Mouse (Mus musculus) heart, embryonic 14.5 days (tissue): Measurements from ENCODE around the gene Sipa1. TPM values are rescaled to one million over a fixed set of nuclear protein-coding genes. Genes with fewer than 3 reads are reported as not detected.

Experiments
- ATAC-seq: fragments of 200-750 bp; cut with Nextera tagmentation; 2 replicates; pipeline ENCODE4 v1.8.0; 2017; ENCODE audit warnings: low read depth, moderate TSS enrichment; ENCODE audit not compliant: insufficient number of reproducible peaks, insufficient read depth, low FRiP score
- H3K27ac ChIP-seq, 2 experiments: fragments of 200-500 bp in 1 of 2; fragments of 300-500 bp in 1 of 2; sonication (generic) in 1 of 2; replicated peaks in 1 of 2; 2 replicates each; pipeline ENCODE4 v1.5.1; 2012 to 2014; ENCODE audit warnings: low read depth in 2 of 2, low read length in 2 of 2, control low read depth in 1 of 2, mild to moderate bottlenecking in 1 of 2, mixed read lengths in 1 of 2; ENCODE audit not compliant: control insufficient read depth in 1 of 2, insufficient read depth in 1 of 2
- H3K27me3 ChIP-seq: fragments of 300-500 bp; sonication (generic); 2 replicates; pipeline ENCODE4 v1.6.1; 2014; ENCODE audit warnings: mild to moderate bottlenecking, low read length, control low read depth; ENCODE audit not compliant: control insufficient read depth, insufficient read depth
- H3K36me3 ChIP-seq: fragments of 300-500 bp; sonication (generic); 2 replicates; pipeline ENCODE4 v1.6.1; 2014; ENCODE audit warnings: mild to moderate bottlenecking, control low read depth, low read length, mixed read lengths; ENCODE audit not compliant: control insufficient read depth, insufficient read depth
- H3K4me1 ChIP-seq, 2 experiments: fragments of 200-500 bp in 1 of 2; fragments of 300-500 bp in 1 of 2; sonication (generic) in 1 of 2; 2 replicates each; pipeline ENCODE4 v1.6.1; 2012 to 2014; ENCODE audit warnings: low read length in 2 of 2, control low read depth in 1 of 2, mixed read lengths in 1 of 2; ENCODE audit not compliant: control insufficient read depth in 2 of 2, insufficient read depth in 2 of 2
- H3K4me2 ChIP-seq: fragments of 300-500 bp; sonication (generic); 2 replicates; pipeline ENCODE4 v1.6.1; 2014; ENCODE audit warnings: mild to moderate bottlenecking, low read length
- H3K4me3 ChIP-seq, 2 experiments: fragments of 200-500 bp in 1 of 2; fragments of 300-500 bp in 1 of 2; sonication (generic) in 1 of 2; 2 replicates each; pipeline ENCODE4 v1.5.1; 2012 to 2014; ENCODE audit warnings: low read length in 2 of 2, mild to moderate bottlenecking in 2 of 2, control low read depth in 1 of 2, low read depth in 1 of 2, moderate library complexity in 1 of 2; ENCODE audit not compliant: control insufficient read depth in 1 of 2, insufficient read depth in 1 of 2
- H3K9ac ChIP-seq: fragments of 300-500 bp; sonication (generic); 2 replicates; pipeline ENCODE4 v1.6.1; 2014; ENCODE audit warnings: mild to moderate bottlenecking, low read length
- H3K9me3 ChIP-seq: fragments of 300-500 bp; sonication (generic); 2 replicates; pipeline ENCODE4 v1.6.1; 2016; ENCODE audit warnings: low read length, control low read depth; ENCODE audit not compliant: control insufficient read depth
- WGBS: fragments of 180-500 bp; shearing (Covaris S2); extraction: QIAGEN DNeasy Blood & Tissue Kit; methylation state at CpG from one replicate; pipeline ENCODE4 v1.1.7; 2014; 5-methylcytosine and 5-hydroxymethylcytosine counted together
- polyA plus RNA-seq: library from polyadenylated mRNA; unstranded; fragments of >200 nt; fragmentation: Nextera tagmentation; extraction: Ambion mirVana; gene quantifications from 2 replicates; pipeline ENCODE4 v1.2.1, GENCODE M21; 2014

Gene Sipa1
- polyA plus RNA-seq = 16.7 and 17.2 TPM in 2 replicates

DNA sequence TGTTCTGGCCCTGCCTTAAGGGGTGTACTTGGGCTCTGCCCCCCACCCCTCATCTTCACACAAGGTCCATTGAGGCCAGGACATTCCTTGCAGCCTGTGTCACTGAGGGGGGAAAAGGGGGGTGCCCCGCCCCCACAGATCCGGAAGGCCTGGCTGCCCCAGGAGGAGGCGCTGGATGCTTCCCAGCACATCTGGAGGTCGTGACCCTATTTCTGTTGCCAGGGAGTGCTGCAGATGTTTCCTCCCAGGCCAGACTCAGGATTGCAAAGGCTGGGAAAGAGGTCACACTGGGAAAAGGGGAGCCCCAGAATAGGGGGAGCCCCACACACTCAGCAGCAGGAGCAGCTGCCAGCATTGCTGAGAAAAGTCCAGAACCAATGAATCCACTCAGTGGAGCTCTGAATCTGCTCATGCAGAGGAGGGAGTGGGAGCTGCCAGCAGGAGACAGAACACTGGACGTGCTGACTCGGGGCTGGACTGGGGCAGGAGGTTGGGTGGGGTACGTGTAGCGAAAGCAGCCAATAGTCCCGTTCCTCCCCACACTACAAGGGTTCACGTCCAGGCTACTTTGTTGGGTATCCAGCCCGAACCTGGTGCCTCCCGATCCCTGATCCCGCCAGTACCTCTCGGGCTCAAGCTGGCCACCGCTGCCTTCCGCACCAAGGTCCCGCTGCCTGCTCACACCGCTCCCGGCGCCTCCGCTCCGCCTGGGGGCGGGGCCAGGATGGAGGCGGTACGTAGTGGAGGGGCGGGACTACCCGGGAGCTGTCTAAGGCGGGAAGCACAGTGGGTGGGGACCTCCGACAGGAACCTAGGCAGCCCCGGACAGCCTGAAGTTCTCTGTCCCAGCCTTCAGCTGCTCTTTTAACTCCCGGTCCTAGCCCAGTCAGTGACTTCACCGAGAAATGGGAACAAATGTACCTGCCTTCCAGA, at the start of gene Sipa1:
Gene Sipa1, minus strand, starts transcription at position 727 of the 933 bp plus-strand sequence.
- Histone ChIP-seq H3K4me2 (peak within 1 kb of the TSS; percentile 73), H3K27ac (peak within 1 kb of the TSS; percentile 87 to 88), H3K9me3 (no peaks in the 10 kb centered on the region), H3K27me3 (no peaks in the 10 kb centered on the region), H3K4me1 (peaks cover 10 to 23% of the 10 kb centered on the region in 2 experiments), H3K36me3 (peaks cover 50% of the 10 kb centered on the region), H3K4me3 (peak within 1 kb of the TSS; percentile 60 to 78), H3K9ac (peak within 1 kb of the TSS; percentile 72)
- WGBS = 3% methylated on average over 32 of the region's 32 CpGs
- peak; percentile 92 for ATAC-seq

DNA sequence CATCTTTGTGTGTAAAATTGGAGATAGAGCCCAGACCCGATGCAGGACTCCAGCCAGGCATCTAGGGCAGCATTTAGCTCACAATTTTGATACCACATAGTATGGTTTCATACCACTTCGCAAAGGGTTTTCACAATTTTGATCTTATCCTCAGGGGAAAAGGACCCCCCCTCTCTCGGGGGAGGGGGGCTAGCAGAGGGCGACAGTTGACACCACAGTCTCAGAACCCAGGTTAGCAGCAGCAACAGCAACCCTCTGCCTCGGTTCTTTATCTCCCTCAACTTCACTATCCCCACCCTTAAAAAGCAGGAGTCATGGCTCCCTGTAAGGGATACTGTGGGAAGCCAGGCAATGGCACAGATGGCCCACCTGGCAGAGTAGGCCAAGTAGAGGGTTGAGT, 49.7 kb upstream of the Sipa1 start:
- H3K36me3 ChIP-seq = peaks cover 95% of the 10 kb centered on the region
- peak overlapping the region; percentile 6 for H3K4me2 ChIP-seq
- peaks cover 5 to 35% of the 10 kb centered on the region in 2 experiments for H3K4me1 ChIP-seq
- peak overlapping the region; percentile 31; the same call in 1 of the 2 replicates for H3K9ac ChIP-seq
- H3K27me3 ChIP-seq = no peaks in the 10 kb centered on the region
- peak overlapping the region in 1 of 2 experiments; percentile 49; a peak in 2 of 4 replicates for H3K27ac ChIP-seq
- H3K4me3 ChIP-seq = no peak overlapping the region
- no peaks in the 10 kb centered on the region for H3K9me3 ChIP-seq
- 62% methylated on average over 5 of the region's 5 CpGs for WGBS
- no peak for ATAC-seq

- H3K9me3 ChIP-seq = no peaks in the 10 kb centered on the region
- H3K4me3 ChIP-seq = no peak overlapping the region
- WGBS = 89% methylated on average over 14 of the region's 14 CpGs
- no peak for ATAC-seq
- no peaks in the 10 kb centered on the region for H3K27me3 ChIP-seq
- H3K4me2 ChIP-seq = no peak overlapping the region
- peaks cover 95% of the 10 kb centered on the region for H3K36me3 ChIP-seq
- peaks cover 5 to 30% of the 10 kb centered on the region in 2 experiments for H3K4me1 ChIP-seq
- H3K9ac ChIP-seq = no peak overlapping the region
- no peak overlapping the region for H3K27ac ChIP-seq
These were observed 48.5 kb upstream of the Sipa1 start for GRCm38 (mm10) chr19:5711907-5712460.

GRCm38 (mm10) chr19:5711218-5711617, 47.7 kb upstream of the Sipa1 start:
- H3K9ac ChIP-seq = no peak overlapping the region
- ATAC-seq = no peak
- WGBS = 26% methylated on average over 3 of the region's 3 CpGs

GRCm38 (mm10) chr19:5710581-5710980, 47.1 kb upstream of the Sipa1 start:
- Histone ChIP-seq H3K27me3 (no peaks in the 10 kb centered on the region), H3K27ac (no peak overlapping the region), H3K4me1 (peaks cover 5 to 20% of the 10 kb centered on the region in 2 experiments), H3K9me3 (no peaks in the 10 kb centered on the region), H3K9ac (no peak overlapping the region), H3K4me3 (no peak overlapping the region), H3K4me2 (no peak overlapping the region), H3K36me3 (peaks cover 92% of the 10 kb centered on the region)
- WGBS = 90% methylated on average over 8 of the region's 8 CpGs
- no peak for ATAC-seq

More at GRCm38 (mm10) chr19:5711218-5711617, 47.7 kb upstream of the Sipa1 start:
- H3K9me3 ChIP-seq = no peaks in the 10 kb centered on the region
- H3K27me3 ChIP-seq = no peaks in the 10 kb centered on the region
- no peak overlapping the region for H3K4me2 ChIP-seq
- peaks cover 95% of the 10 kb centered on the region for H3K36me3 ChIP-seq
- no peak overlapping the region for H3K4me3 ChIP-seq
- H3K4me1 ChIP-seq = peaks cover 5 to 22% of the 10 kb centered on the region in 2 experiments
- no peak overlapping the region for H3K27ac ChIP-seq

GRCm38 (mm10) chr19:5710068-5710467, 46.6 kb upstream of the Sipa1 start:
- 96% methylated on average over 6 of the region's 6 CpGs for WGBS
- Histone ChIP-seq H3K4me3 (no peak overlapping the region), H3K9me3 (no peaks in the 10 kb centered on the region), H3K4me1 (peaks cover 7 to 20% of the 10 kb centered on the region in 2 experiments), H3K27ac (no peak overlapping the region), H3K9ac (no peak overlapping the region), H3K4me2 (no peak overlapping the region), H3K27me3 (no peaks in the 10 kb centered on the region), H3K36me3 (peaks cover 87% of the 10 kb centered on the region)
- no peak for ATAC-seq

DNA sequence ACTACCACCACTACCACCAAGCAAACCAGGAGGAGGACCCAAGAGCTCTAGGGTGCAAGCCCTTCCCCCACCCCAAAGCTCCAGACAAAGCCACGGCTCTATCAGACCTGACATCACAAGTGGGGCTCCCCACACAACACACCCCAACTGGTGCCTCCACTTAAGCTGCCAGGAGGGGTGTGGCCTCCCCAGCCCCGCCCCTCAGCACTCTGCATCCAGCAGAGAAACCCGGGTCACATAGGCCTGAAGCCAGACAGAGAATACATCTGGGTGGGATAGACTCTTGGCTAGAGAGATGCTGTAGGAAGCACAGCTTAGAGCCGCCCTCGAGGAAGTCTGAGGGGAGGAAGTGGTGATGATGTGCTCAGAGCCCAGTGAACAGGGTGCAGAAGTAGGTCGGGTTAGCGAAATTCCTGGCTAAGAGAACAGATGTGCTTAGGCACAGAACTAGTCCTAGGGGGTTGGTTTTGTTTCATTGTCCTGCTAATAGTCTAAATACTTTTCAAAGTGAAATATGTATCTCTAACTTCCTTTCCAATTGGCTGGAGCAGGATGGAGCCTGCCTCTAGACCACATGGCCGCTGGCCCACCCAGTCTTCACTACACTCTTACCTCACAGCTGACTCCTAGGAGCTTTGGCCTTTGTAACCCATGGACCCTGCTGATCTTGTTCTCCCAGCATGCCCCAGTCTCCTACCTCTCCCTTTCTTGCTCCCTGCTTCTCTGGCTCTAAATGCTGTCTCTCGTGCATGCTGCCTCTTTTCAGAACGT, 41.5 kb upstream of the Sipa1 start:
- H3K36me3 ChIP-seq = peaks cover 79% of the 10 kb centered on the region

More for the DNA sequence above, 41.5 kb upstream of the Sipa1 start:
- no peaks in the 10 kb centered on the region for H3K9me3 ChIP-seq
- H3K27ac ChIP-seq = peak overlapping the region in 1 of 2 experiments; percentile 35; a peak in 1 of 4 replicates
- H3K4me1 ChIP-seq = peaks cover 2 to 13% of the 10 kb centered on the region in 2 experiments
- no peak overlapping the region for H3K4me3 ChIP-seq
- H3K4me2 ChIP-seq = no peak overlapping the region
- peak; percentile 41 for ATAC-seq
- H3K27me3 ChIP-seq = no peaks in the 10 kb centered on the region
- WGBS = 41% methylated on average over 10 of the region's 10 CpGs
- H3K9ac ChIP-seq = no peak overlapping the region; the same call in 1 of the 2 replicates
